8 mouse cellular contexts compared by ENCODE assay signal in the genomic region with DNA sequence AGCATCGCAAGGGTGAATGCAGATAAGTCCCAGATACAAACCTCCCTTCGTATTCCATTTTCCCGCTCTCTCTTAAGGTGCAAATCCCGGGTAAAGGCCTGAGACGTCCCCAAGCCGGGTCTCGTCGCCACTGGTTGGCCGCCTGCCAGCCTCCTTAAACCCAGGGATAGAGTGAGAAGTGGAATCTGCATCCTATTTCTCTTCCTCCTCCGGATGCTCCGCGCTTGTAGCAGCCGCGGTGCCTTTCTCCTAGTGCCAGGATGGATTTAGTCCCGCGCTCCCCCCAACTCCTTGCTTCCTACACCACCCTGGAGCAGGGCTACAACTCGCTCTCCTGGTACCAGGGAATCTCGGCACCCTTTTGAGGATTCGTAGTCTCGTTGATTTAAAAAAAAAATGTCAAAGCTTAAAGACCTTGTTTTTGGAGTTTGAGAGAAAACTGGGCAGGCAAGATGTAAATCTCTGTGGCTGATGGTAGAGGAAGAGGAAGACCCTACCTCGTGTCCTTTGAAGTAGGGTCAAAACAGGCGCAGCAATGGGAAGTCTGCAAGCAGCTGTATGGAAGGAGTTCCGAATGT. TPM values are rescaled to one million over a fixed set of nuclear protein-coding genes. Genes with fewer than 3 reads are reported as not detected.
DNase-seq lines count a peak whose midpoint lies in the region; ATAC-seq and TF ChIP-seq lines count a peak whose summit lies in the region.

No protein-coding gene starts in this region.

- H3K9me3 ChIP-seq in hindbrain, postnatal 0 days (ENCODE audit: low read length), result no peaks in the 10 kb centered on the region
- no peaks in the 10 kb centered on the region for H3K9me3 ChIP-seq in liver, embryonic 12.5 days (replicated peaks)
- no peaks in the 10 kb centered on the region for H3K9me3 ChIP-seq in neural tube, embryonic 11.5 days (ENCODE audit: control insufficient read depth, low read length)

- H3K27ac ChIP-seq in gastrocnemius, adult 2 months, result peak overlapping the region; percentile 86
- peak overlapping the region; percentile 74 for H3K27ac ChIP-seq in hindbrain, postnatal 0 days
- H3K27ac ChIP-seq in liver, embryonic 12.5 days, result no peak overlapping the region
- no peak overlapping the region for H3K27ac ChIP-seq in neural tube, embryonic 11.5 days (ENCODE audit: low read depth, low read length)

- peak; percentile 61 for DNase-seq in right cerebral cortex, adult 18-20 months
- DNase-seq in right cerebral cortex, postnatal 25 days, result no peak
- DNase-seq in cerebellum, adult 9-11 months, result peak; percentile 79
- peak; percentile 68 for DNase-seq in gastrocnemius, adult 2 months
- DNase-seq in hindbrain, postnatal 0 days (ENCODE audit: low spot score), result peak; percentile 82
- peak; percentile 67 for DNase-seq in neural tube, embryonic 11.5 days (ENCODE audit: low spot score)
- no peak for DNase-seq in thymus, postnatal 0 days (ENCODE audit: low spot score)

- 0 out of 2 replicates have a peak, but pooled peaks cover 3% of the 10 kb centered on the region for H3K4me1 ChIP-seq in hindbrain, postnatal 0 days (ENCODE audit: insufficient read depth, low read length)
- H3K4me1 ChIP-seq in liver, embryonic 12.5 days, result peaks cover 13% of the 10 kb centered on the region
- H3K4me1 ChIP-seq in neural tube, embryonic 11.5 days (ENCODE audit: control insufficient read depth, insufficient read depth, low read length), result peaks cover 4% of the 10 kb centered on the region; the same call in 1 of the 2 replicates

- WGBS in hindbrain, postnatal 0 days, result under 1% methylated on average over 23 of the region's 23 CpGs
- 2% methylated on average over 23 of the region's 23 CpGs for WGBS in liver, embryonic 12.5 days (ENCODE audit: insufficient replicate concordance)
- 1% methylated on average over 23 of the region's 23 CpGs for WGBS in neural tube, embryonic 11.5 days

- peak overlapping the region; percentile 93 for H3K4me3 ChIP-seq in gastrocnemius, adult 2 months
- peak overlapping the region; percentile 63 for H3K4me3 ChIP-seq in hindbrain, postnatal 0 days (ENCODE audit: low read length)
- peak overlapping the region; percentile 54 for H3K4me3 ChIP-seq in liver, embryonic 12.5 days
- H3K4me3 ChIP-seq in neural tube, embryonic 11.5 days (ENCODE audit: low read depth, low read length), result peak overlapping the region; percentile 58

- intact Hi-C loops in gastrocnemius, adult 2 months (cut with DNase I), result no loop called here

- peak overlapping the region; percentile 52 for H3K9ac ChIP-seq in hindbrain, postnatal 0 days (replicated peaks; ENCODE audit: low read length)
- peak overlapping the region; percentile 50 for H3K9ac ChIP-seq in liver, embryonic 12.5 days
- H3K9ac ChIP-seq in neural tube, embryonic 11.5 days (ENCODE audit: low read length), result peak overlapping the region; percentile 69

- H3K36me3 ChIP-seq in hindbrain, postnatal 0 days (ENCODE audit: insufficient read depth, low read length), result no peaks in the 10 kb centered on the region
- no peaks in the 10 kb centered on the region for H3K36me3 ChIP-seq in liver, embryonic 12.5 days
- H3K36me3 ChIP-seq in neural tube, embryonic 11.5 days (ENCODE audit: control insufficient read depth, insufficient read depth, low read length), result no peaks in the 10 kb centered on the region

- ATAC-seq in hindbrain, postnatal 0 days, result peak; percentile 76
- no peak for ATAC-seq in liver, embryonic 12.5 days
- peak; percentile 38; the same call in 1 of the 2 replicates for ATAC-seq in neural tube, embryonic 11.5 days (ENCODE audit: insufficient read depth, low FRiP score, low TSS enrichment)

- H3K27me3 ChIP-seq in hindbrain, postnatal 0 days (ENCODE audit: insufficient read depth, low read length), result peaks cover 8% of the 10 kb centered on the region; the same call in 1 of the 2 replicates
- peaks cover 64% of the 10 kb centered on the region for H3K27me3 ChIP-seq in liver, embryonic 12.5 days (replicated peaks)
- H3K27me3 ChIP-seq in neural tube, embryonic 11.5 days (ENCODE audit: control insufficient read depth, insufficient read depth, low read length), result peaks cover 9% of the 10 kb centered on the region

- H3K4me2 ChIP-seq in hindbrain, postnatal 0 days (ENCODE audit: low read depth, low read length), result peak overlapping the region; percentile 69
- H3K4me2 ChIP-seq in liver, embryonic 12.5 days, result peak overlapping the region; percentile 69
- peak overlapping the region; percentile 84 for H3K4me2 ChIP-seq in neural tube, embryonic 11.5 days (ENCODE audit: low read depth)

- no peak for TF ChIP-seq CTCF in gastrocnemius, adult 2 months (IDR thresholded peaks at IDR 0.05)
- no peak for TF ChIP-seq CTCF in hindbrain, postnatal 0 days (IDR thresholded peaks at IDR 0.05; ENCODE audit: low read depth)

RNA-seq across cellular contexts. Expression of a gene that starts 0.5 kb away (rescaled TPM):
- total RNA-seq in gastrocnemius, adult 2 months (2021), result 1 to 10 TPM; 4.8 to 7.3 TPM
- total RNA-seq in hindbrain, postnatal 0 days (2014; rRNA removed), result 14.8 and 15.8 TPM in 2 replicates
- 33.5 and 36.5 TPM in 2 replicates for polyA plus RNA-seq in hindbrain, postnatal 0 days (2015; fragmentation: Nextera tagmentation; extraction: Ambion mirVana)
- 8.2 and 10.6 TPM in 2 replicates for polyA plus RNA-seq in liver, embryonic 12.5 days (2016; fragmentation: Nextera tagmentation; extraction: Ambion mirVana)
- 17.3 and 17.5 TPM in 2 replicates for polyA plus RNA-seq in neural tube, embryonic 11.5 days (2014; fragmentation: Nextera tagmentation; extraction: Ambion mirVana)
- 26.9 and 30.7 TPM in 2 replicates for polyA plus RNA-seq in thymus, postnatal 0 days (2015; fragmentation: Nextera tagmentation; extraction: Ambion mirVana)

RNA-seq across cellular contexts. Expression of a gene that starts 8.8 kb away (rescaled TPM):
- not detected for total RNA-seq in gastrocnemius, adult 2 months (2021)
- not detected in 2 replicates for total RNA-seq in hindbrain, postnatal 0 days (2014; rRNA removed)
- 0.05 and 0.09 TPM in 2 replicates for polyA plus RNA-seq in hindbrain, postnatal 0 days (2015; fragmentation: Nextera tagmentation; extraction: Ambion mirVana)
- 0.72 and 0.79 TPM in 2 replicates for polyA plus RNA-seq in liver, embryonic 12.5 days (2016; fragmentation: Nextera tagmentation; extraction: Ambion mirVana)
- polyA plus RNA-seq in neural tube, embryonic 11.5 days (2014; fragmentation: Nextera tagmentation; extraction: Ambion mirVana), result not detected in 2 replicates
- 7.6 and 8.7 TPM in 2 replicates for polyA plus RNA-seq in thymus, postnatal 0 days (2015; fragmentation: Nextera tagmentation; extraction: Ambion mirVana)

RNA-seq across cellular contexts. Expression of a gene that starts 46.1 kb away (rescaled TPM):
- not detected for total RNA-seq in gastrocnemius, adult 2 months (2021)
- not detected in 2 replicates for total RNA-seq in hindbrain, postnatal 0 days (2014; rRNA removed)
- 0.23 TPM in 1 of 2 replicates, not detected in the other for polyA plus RNA-seq in hindbrain, postnatal 0 days (2015; fragmentation: Nextera tagmentation; extraction: Ambion mirVana)
- not detected in 2 replicates for polyA plus RNA-seq in liver, embryonic 12.5 days (2016; fragmentation: Nextera tagmentation; extraction: Ambion mirVana)
- not detected in 2 replicates for polyA plus RNA-seq in neural tube, embryonic 11.5 days (2014; fragmentation: Nextera tagmentation; extraction: Ambion mirVana)
- not detected in 2 replicates for polyA plus RNA-seq in thymus, postnatal 0 days (2015; fragmentation: Nextera tagmentation; extraction: Ambion mirVana)

Comparison
In these comparisons a context has a peak if more than half of its experiments do, and no peak if none do; other contexts are left out.
1. DNase-seq: peak in right cerebral cortex, adult 18-20 months (single experiment), cerebellum, adult 9-11 months (single experiment), gastrocnemius, adult 2 months (single experiment), hindbrain, postnatal 0 days (single experiment) and neural tube, embryonic 11.5 days (single experiment); none in right cerebral cortex, postnatal 25 days (single experiment) and thymus, postnatal 0 days (single experiment).
2. H3K27ac ChIP-seq: peak in gastrocnemius, adult 2 months (single experiment) and hindbrain, postnatal 0 days (single experiment); none in liver, embryonic 12.5 days (single experiment) and neural tube, embryonic 11.5 days (single experiment).
3. Peak in every context shown above with its lines, with median percentiles within 50 percentile points of each other: H3K4me3 ChIP-seq, H3K4me2 ChIP-seq and H3K9ac ChIP-seq.